Mouse (Mus musculus): ENCODE data around the gene Phf21a.

GRCm38 (mm10) chr2:92312542-92312941 lies 219.6 kb downstream of the Phf21a start:
- no peak for TF ChIP-seq CTCF (IDR thresholded peaks at IDR 0.05; ENCODE audit: low read depth, low read length)
- no peak for TF ChIP-seq EP300 (IDR thresholded peaks at IDR 0.05; ENCODE audit: insufficient read depth, low read depth, low read length)
- TF ChIP-seq POLR2A (IDR thresholded peaks at IDR 0.05; ENCODE audit: insufficient read depth, low read length), result no peak
